Mouse (Mus musculus): Measurements from ENCODE around the gene Ugt8a. TPM values are rescaled to one million over a fixed set of nuclear protein-coding genes. Genes with fewer than 3 reads are reported as not detected.

Gene Ugt8a
- polyA plus RNA-seq, 1 experiment from 2014 or later, result 0.66 TPM

DNA sequence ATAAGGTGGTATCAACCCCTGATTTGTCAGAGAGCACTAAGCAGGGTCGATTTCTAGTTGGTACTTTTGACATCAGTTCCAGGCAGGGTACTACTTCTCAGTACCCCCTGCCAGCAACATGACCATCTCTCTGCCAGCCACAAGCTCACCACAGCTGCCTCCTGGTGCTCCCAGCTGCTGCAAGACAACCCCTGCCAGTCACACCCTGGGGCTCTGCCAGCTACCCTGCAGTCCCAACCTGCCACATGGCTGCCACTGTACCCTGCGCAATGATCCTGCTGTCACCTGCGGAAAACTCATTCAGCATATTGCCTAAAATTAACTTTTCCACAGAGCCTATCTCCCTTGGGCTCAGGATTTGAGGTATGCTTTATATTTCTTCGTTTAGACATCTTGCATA is 111.2 kb downstream of the Ugt8a start:
- no peak for ATAC-seq
- 77% methylated on average over 4 of the region's 4 CpGs for WGBS
- no peak for TF ChIP-seq CTCF (IDR thresholded peaks at IDR 0.05; ENCODE audit: low read depth)

DNA sequence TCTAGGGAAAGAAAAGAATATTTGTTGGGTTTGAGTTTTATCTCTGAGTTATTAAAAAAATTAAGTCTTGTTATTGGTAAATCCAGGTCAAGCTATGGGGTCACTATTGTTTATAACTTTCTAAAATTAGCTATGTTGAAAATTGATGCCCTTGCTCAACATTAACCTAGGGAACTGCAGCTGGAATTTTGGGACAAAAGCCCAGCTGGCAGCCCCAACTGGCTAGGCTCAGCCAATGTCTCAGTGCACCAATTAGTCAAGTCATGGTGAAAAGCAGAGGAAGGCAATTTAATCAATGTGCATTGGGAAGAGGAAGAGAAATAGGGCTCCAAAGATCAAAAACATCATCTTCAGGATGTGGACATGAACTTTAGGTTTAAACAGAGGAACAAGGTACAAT is 118.7 kb downstream of the Ugt8a start:
- no peak for TF ChIP-seq CTCF (IDR thresholded peaks at IDR 0.05; ENCODE audit: low read depth)
- H3K9me3 ChIP-seq (ENCODE audit: control insufficient read depth), result no peaks in the 10 kb centered on the region
- ATAC-seq, result no peak

More for the DNA sequence above, 111.2 kb downstream of the Ugt8a start:
- H3K9ac ChIP-seq (ENCODE audit: low read depth, low read length), result no peak overlapping the region
- no peak overlapping the region for H3K4me2 ChIP-seq (replicated peaks; ENCODE audit: low read depth)
- H3K36me3 ChIP-seq (ENCODE audit: control insufficient read depth, insufficient read depth), result no peaks in the 10 kb centered on the region
- H3K27me3 ChIP-seq (replicated peaks; ENCODE audit: control insufficient read depth, insufficient read depth, low read length), result no peaks in the 10 kb centered on the region
- no peak overlapping the region for H3K27ac ChIP-seq (ENCODE audit: low read depth, low read length)
- H3K9me3 ChIP-seq (ENCODE audit: control insufficient read depth), result no peaks in the 10 kb centered on the region
- H3K4me3 ChIP-seq (ENCODE audit: low read depth, low read length), result no peak overlapping the region
- no peaks in the 10 kb centered on the region for H3K4me1 ChIP-seq (replicated peaks; ENCODE audit: control insufficient read depth, insufficient read depth, low read length)

More for the DNA sequence above, 118.7 kb downstream of the Ugt8a start:
- Histone ChIP-seq H3K4me1 (replicated peaks; ENCODE audit: control insufficient read depth, insufficient read depth, low read length) (no peaks in the 10 kb centered on the region), H3K36me3 (ENCODE audit: control insufficient read depth, insufficient read depth) (no peaks in the 10 kb centered on the region), H3K9ac (ENCODE audit: low read depth, low read length) (no peak overlapping the region), H3K4me3 (ENCODE audit: low read depth, low read length) (no peak overlapping the region), H3K27me3 (replicated peaks; ENCODE audit: control insufficient read depth, insufficient read depth, low read length) (no peaks in the 10 kb centered on the region), H3K4me2 (replicated peaks; ENCODE audit: low read depth) (no peak overlapping the region), H3K27ac (ENCODE audit: low read depth, low read length) (no peak overlapping the region)
